ENCODE assay signal across 6 mouse cellular contexts in genomic region chr4:136320016-136320415, GRCm38 (mm10).
"Had no signal": no experiment of that assay in that cellular context is flagged by ENCODE, and none has a peak within 500 bp of the region (broad histone marks: within the 10 kb centered on the region; RNA-seq: fewer than 3 reads in every experiment).

No protein-coding gene starts in this region.

- ATAC-seq: midbrain, embryonic 13.5 days had no signal

- DNase-seq: kidney, postnatal 25 days; lung, adult 2 months; lung, postnatal 10 days; right cerebral cortex, postnatal 25 days; thymus, postnatal 4 days had no signal
